Mouse (Mus musculus) lung, postnatal 0 days (tissue): Measurements from ENCODE around the gene Adm2. TPM values are rescaled to one million over a fixed set of nuclear protein-coding genes. Genes with fewer than 3 reads are reported as not detected.

Experiments used
- ATAC-seq: fragments of 200-750 bp; cut with Nextera tagmentation; 2 replicates; pipeline ENCODE4 v1.8.0; 2017; ENCODE audit warnings: moderate library complexity
- DNase-seq: peaks from one replicate; pipeline ENCODE4 v3.0.0-alpha.2; 2016; ENCODE audit warnings: low spot score
- H3K27ac ChIP-seq: fragments of 300-500 bp; sonication (generic); 2 replicates; pipeline ENCODE4 v1.5.1; 2014; ENCODE audit warnings: antibody characterized with exemption, mild to moderate bottlenecking, low read length, mixed read lengths
- H3K27me3 ChIP-seq: fragments of 300-500 bp; sonication (generic); replicated peaks from 2 replicates; pipeline ENCODE4 v1.6.1; 2014; ENCODE audit warnings: low read length, mixed read lengths; ENCODE audit not compliant: insufficient read depth
- H3K36me3 ChIP-seq: fragments of 300-500 bp; sonication (generic); 2 replicates; pipeline ENCODE4 v1.6.1; 2014; ENCODE audit warnings: low read length, mixed read lengths; ENCODE audit not compliant: insufficient read depth
- H3K4me1 ChIP-seq: fragments of 300-500 bp; sonication (generic); 2 replicates; pipeline ENCODE4 v1.6.1; 2014; ENCODE audit warnings: antibody characterized with exemption, low read depth, low read length, mixed read lengths; ENCODE audit not compliant: insufficient read depth
- H3K4me2 ChIP-seq: fragments of 300-500 bp; sonication (generic); replicated peaks from 2 replicates; pipeline ENCODE4 v1.6.1; 2014; ENCODE audit warnings: low read depth, mild to moderate bottlenecking, low read length, moderate library complexity, mixed read lengths
- H3K4me3 ChIP-seq: fragments of 300-500 bp; sonication (generic); 2 replicates; pipeline ENCODE4 v1.5.1; 2014; ENCODE audit warnings: low read depth, low read length
- H3K9ac ChIP-seq: fragments of 300-500 bp; sonication (generic); replicated peaks from 2 replicates; pipeline ENCODE4 v1.6.1; 2014; ENCODE audit warnings: low read depth, mild to moderate bottlenecking
- H3K9me3 ChIP-seq: fragments of 300-500 bp; sonication (generic); 2 replicates; pipeline ENCODE4 v1.6.1; 2016; ENCODE audit warnings: low read length, mixed read lengths
- CTCF ChIP-seq: IDR thresholded peaks from 2 replicates; pipeline ENCODE4 v1.5.1; 2016; ENCODE audit warnings: antibody characterized with exemption, mild to moderate bottlenecking
- EP300 ChIP-seq: IDR thresholded peaks from 2 replicates; pipeline ENCODE4 v1.6.1; 2016; ENCODE audit warnings: antibody characterized with exemption, mild to moderate bottlenecking, control low read depth
- WGBS: fragments of 180-500 bp; shearing (Covaris S2); extraction: QIAGEN DNeasy Blood & Tissue Kit; methylation state at CpG from one replicate; pipeline ENCODE4 v1.1.7; 2014; 5-methylcytosine and 5-hydroxymethylcytosine counted together
- polyA plus RNA-seq: library from polyadenylated mRNA; unstranded; fragments of >200 nt; fragmentation: Nextera tagmentation; extraction: Ambion mirVana; gene quantifications from 2 replicates; pipeline ENCODE4 v1.2.1, GENCODE M21; 2015

The Adm2 gene
- polyA plus RNA-seq, 1 experiment from 2014 or later = 0.12 TPM

GRCm38 (mm10) chr15:89307461-89307860 is 15.1 kb upstream of the Adm2 start:
- Histone ChIP-seq H3K9me3 (no peaks in the 10 kb centered on the region), H3K27me3 (no peaks in the 10 kb centered on the region), H3K4me1 (no peaks in the 10 kb centered on the region), H3K4me2 (no peak overlapping the region), H3K36me3 (peaks cover 25% of the 10 kb centered on the region; the same call in 1 of the 2 replicates), H3K27ac (no peak overlapping the region), H3K9ac (no peak overlapping the region), H3K4me3 (no peak overlapping the region)
- TF ChIP-seq EP300 (no peak), CTCF (no peak)
- DNase-seq = no peak
- ATAC-seq = no peak
- 89% methylated on average over 13 of the region's 13 CpGs for WGBS

- TF ChIP-seq CTCF (no peak), EP300 (no peak)
- Histone ChIP-seq H3K27ac (no peak overlapping the region), H3K36me3 (peaks cover 18% of the 10 kb centered on the region; the same call in 1 of the 2 replicates), H3K4me3 (no peak overlapping the region), H3K27me3 (no peaks in the 10 kb centered on the region), H3K9ac (no peak overlapping the region), H3K4me1 (no peaks in the 10 kb centered on the region), H3K9me3 (no peaks in the 10 kb centered on the region), H3K4me2 (no peak overlapping the region)
- DNase-seq (no peak), ATAC-seq (no peak)
- 80% methylated on average over 7 of the region's 7 CpGs for WGBS
These were observed 13.9 kb upstream of the Adm2 start for GRCm38 (mm10) chr15:89308406-89309139.

GRCm38 (mm10) chr15:89309962-89310498 is 12.5 kb upstream of the Adm2 start:
- H3K4me3 ChIP-seq = no peak overlapping the region
- TF ChIP-seq CTCF = no peak
- TF ChIP-seq EP300 = no peak
- H3K36me3 ChIP-seq = peaks cover 9% of the 10 kb centered on the region; the same call in 1 of the 2 replicates
- H3K4me1 ChIP-seq = peaks cover 9% of the 10 kb centered on the region; the same call in 1 of the 2 replicates
- no peak overlapping the region for H3K27ac ChIP-seq
- H3K9ac ChIP-seq = no peak overlapping the region
- ATAC-seq (no peak), DNase-seq (no peak)
- H3K9me3 ChIP-seq = no peaks in the 10 kb centered on the region
- 60% methylated on average over 5 of the region's 6 CpGs for WGBS
- no peak overlapping the region for H3K4me2 ChIP-seq
- H3K27me3 ChIP-seq = no peaks in the 10 kb centered on the region

GRCm38 (mm10) chr15:89313359-89313758 is 9.2 kb upstream of the Adm2 start:
- Histone ChIP-seq H3K4me3 (no peak overlapping the region), H3K27me3 (no peaks in the 10 kb centered on the region), H3K4me2 (no peak overlapping the region), H3K27ac (no peak overlapping the region), H3K4me1 (peaks cover 9% of the 10 kb centered on the region; the same call in 1 of the 2 replicates), H3K9ac (no peak overlapping the region; the same call in 1 of the 2 replicates), H3K9me3 (no peaks in the 10 kb centered on the region), H3K36me3 (no peaks in the 10 kb centered on the region)
- TF ChIP-seq CTCF = no peak
- no peak for TF ChIP-seq EP300
- WGBS = 71% methylated on average over 4 of the region's 4 CpGs
- ATAC-seq (no peak), DNase-seq (no peak)

- DNase-seq = no peak
- Histone ChIP-seq H3K4me2 (peak overlapping the region; percentile 94), H3K9ac (peak overlapping the region; percentile 89), H3K36me3 (no peaks in the 10 kb centered on the region), H3K27me3 (no peaks in the 10 kb centered on the region), H3K27ac (no peak overlapping the region), H3K4me3 (peak overlapping the region; percentile 94), H3K4me1 (peaks cover 9% of the 10 kb centered on the region; the same call in 1 of the 2 replicates), H3K9me3 (no peaks in the 10 kb centered on the region)
- 29% methylated on average over 3 of the region's 3 CpGs for WGBS
- ATAC-seq = no peak
- TF ChIP-seq EP300 = no peak
- no peak for TF ChIP-seq CTCF
These were observed 8.4 kb upstream of the Adm2 start for GRCm38 (mm10) chr15:89314107-89314506.

- Histone ChIP-seq H3K4me3 (peak overlapping the region; percentile 94), H3K9ac (peak overlapping the region; percentile 89), H3K36me3 (no peaks in the 10 kb centered on the region), H3K4me2 (peak overlapping the region; percentile 94), H3K9me3 (no peaks in the 10 kb centered on the region), H3K27me3 (no peaks in the 10 kb centered on the region), H3K27ac (peak overlapping the region; percentile 62), H3K4me1 (peaks cover 9% of the 10 kb centered on the region; the same call in 1 of the 2 replicates)
- ATAC-seq = peak; percentile 5
- 1% methylated on average over 49 of the region's 58 CpGs for WGBS
- peak; percentile 47 for DNase-seq
- TF ChIP-seq EP300 (no peak), CTCF (peak; percentile 46)
These were observed 7.9 kb upstream of the Adm2 start for GRCm38 (mm10) chr15:89314511-89315189.
